Mouse (Mus musculus) myocyte (in vitro differentiated cells): Measurements from ENCODE around the gene Vav2. TPM values are rescaled to one million over a fixed set of nuclear protein-coding genes. Genes with fewer than 3 reads are reported as not detected.
A peak's percentile ranks its signal among the peaks of the same experiment; 100 is the strongest.

Source experiments
- H3K27me3 ChIP-seq: one replicate; pipeline ENCODE4 v1.6.1; 2011; ENCODE audit not compliant: control insufficient read depth, insufficient read depth, insufficient read length
- H3K36me3 ChIP-seq: one replicate; pipeline ENCODE4 v1.6.1; 2011; ENCODE audit not compliant: control insufficient read depth, insufficient read depth
- H3K4me2 ChIP-seq: one replicate; pipeline ENCODE4 v1.6.1; 2011; ENCODE audit warnings: low read depth, control low read depth
- H3K4me3 ChIP-seq: one replicate; pipeline ENCODE4 v1.5.1; 2011; ENCODE audit warnings: mild to moderate bottlenecking, control low read depth, moderate library complexity
- H3K79me2 ChIP-seq: one replicate; pipeline ENCODE4 v1.6.1; 2011; ENCODE audit not compliant: control insufficient read depth, insufficient read depth
- H3ac ChIP-seq: one replicate; pipeline ENCODE4 v1.6.1; 2011; ENCODE audit not compliant: control insufficient read depth, insufficient read length
- CEBPB ChIP-seq: IDR thresholded peaks from 2 replicates; pipeline ENCODE4 v1.6.1; 2011; ENCODE audit warnings: mild to moderate bottlenecking, moderate library complexity; ENCODE audit not compliant: poor library complexity, insufficient read depth, severe bottlenecking
- E2F4 ChIP-seq: IDR thresholded peaks from one replicate; pipeline ENCODE4 v1.6.1; 2011; ENCODE audit warnings: mild to moderate bottlenecking, control low read depth, moderate library complexity; ENCODE audit not compliant: insufficient read depth
- MAX ChIP-seq: IDR thresholded peaks from one replicate; pipeline ENCODE4 v1.6.1; 2011; ENCODE audit warnings: low read depth, mild to moderate bottlenecking, control low read depth
- MYOD1 ChIP-seq, 3 experiments: IDR thresholded peaks; one replicate each; pipeline ENCODE4 v1.6.1; 2011; ENCODE audit warnings: control low read depth in 2 of 3, low read depth in 2 of 3, mild to moderate bottlenecking in 2 of 3, moderate library complexity in 1 of 3; ENCODE audit not compliant: insufficient read length in 2 of 3, control insufficient read depth in 1 of 3
- MYOG ChIP-seq, 3 experiments: IDR thresholded peaks; one replicate each; pipeline ENCODE4 v1.6.1; 2011; ENCODE audit warnings: control low read depth in 2 of 3, low read depth in 2 of 3, mild to moderate bottlenecking in 2 of 3; ENCODE audit not compliant: insufficient read length in 2 of 3, control insufficient read depth in 1 of 3, insufficient read depth in 1 of 3
- POLR2A ChIP-seq: IDR thresholded peaks from one replicate; pipeline ENCODE4 v1.6.1; 2011; ENCODE audit warnings: low read depth, mild to moderate bottlenecking, control low read depth, moderate library complexity; ENCODE audit not compliant: insufficient read length
- POLR2AphosphoS2 ChIP-seq: IDR thresholded peaks from one replicate; pipeline ENCODE4 v1.6.1; 2011; ENCODE audit warnings: low read depth, control low read depth; ENCODE audit not compliant: insufficient read length
- REST ChIP-seq: IDR thresholded peaks from one replicate; pipeline ENCODE4 v1.6.1; 2011; ENCODE audit warnings: mild to moderate bottlenecking, control low read depth, moderate library complexity; ENCODE audit not compliant: insufficient read depth, insufficient read length
- SRF ChIP-seq: IDR thresholded peaks from one replicate; pipeline ENCODE4 v1.6.1; 2011; ENCODE audit warnings: low read depth; ENCODE audit not compliant: control insufficient read depth, insufficient read length
- TCF12 ChIP-seq: IDR thresholded peaks from one replicate; pipeline ENCODE4 v1.6.1; 2011; ENCODE audit warnings: mild to moderate bottlenecking, control low read depth; ENCODE audit not compliant: poor library complexity, insufficient read depth, severe bottlenecking
- TCF3 ChIP-seq: IDR thresholded peaks from one replicate; pipeline ENCODE4 v1.6.1; 2011; ENCODE audit warnings: low read depth, control low read depth; ENCODE audit not compliant: insufficient read length
- USF1 ChIP-seq: IDR thresholded peaks from one replicate; pipeline ENCODE4 v1.6.1; 2011; ENCODE audit warnings: low read depth, mild to moderate bottlenecking, control low read depth, moderate library complexity
- polyA plus RNA-seq: library from polyadenylated mRNA; unstranded; fragments of >200 nt; fragmentation: generic; extraction: Trizol; gene quantifications from one replicate; pipeline ENCODE4 v1.2.1, GENCODE M21; 2012; ENCODE audit warnings: missing spikeins

Vav2 gene
- polyA plus RNA-seq, 1 experiment, result 14.1 TPM

- no peaks in the 10 kb centered on the region for H3K36me3 ChIP-seq
- H3K4me3 ChIP-seq, result no peak overlapping the region
- TF ChIP-seq TCF12, result no peak
- peak in 1 of 3 experiments; percentile 20 for TF ChIP-seq MYOG (IDR thresholded peaks at IDR 0.05; ENCODE audit: control insufficient read depth in 1 of 3, insufficient read depth in 1 of 3, insufficient read length in 2 of 3, low read depth in 2 of 3)
- TF ChIP-seq USF1, result no peak
- TF ChIP-seq MYOD1 (IDR thresholded peaks at IDR 0.05; ENCODE audit: control insufficient read depth in 1 of 3, insufficient read length in 2 of 3, low read depth in 2 of 3), result peak in 1 of 3 experiments; percentile 39
- H3K79me2 ChIP-seq, result peaks cover 4% of the 10 kb centered on the region
- H3K27me3 ChIP-seq, result no peaks in the 10 kb centered on the region
- no peak overlapping the region for H3K4me2 ChIP-seq
- no peak overlapping the region for H3ac ChIP-seq
These were observed 92.0 kb downstream of the Vav2 start for GRCm38 (mm10) chr2:27334816-27335215.

GRCm38 (mm10) chr2:27331560-27331959 lies 95.3 kb downstream of the Vav2 start:
- H3K4me2 ChIP-seq, result peak overlapping the region; percentile 16
- peaks cover 4% of the 10 kb centered on the region for H3K79me2 ChIP-seq
- no peaks in the 10 kb centered on the region for H3K36me3 ChIP-seq
- TF ChIP-seq CEBPB (no peak), MYOD1 (IDR thresholded peaks at IDR 0.05; ENCODE audit: control insufficient read depth in 1 of 3, insufficient read length in 2 of 3, low read depth in 2 of 3) (no peak), MYOG (IDR thresholded peaks at IDR 0.05; ENCODE audit: control insufficient read depth in 1 of 3, insufficient read depth in 1 of 3, insufficient read length in 2 of 3, low read depth in 2 of 3) (peak in 1 of 3 experiments; percentile 11), POLR2AphosphoS2 (no peak)
- no peak overlapping the region for H3ac ChIP-seq
- H3K4me3 ChIP-seq, result no peak overlapping the region
- H3K27me3 ChIP-seq, result no peaks in the 10 kb centered on the region

GRCm38 (mm10) chr2:27330446-27330845 lies 96.4 kb downstream of the Vav2 start:
- no peak overlapping the region for H3K4me3 ChIP-seq
- TF ChIP-seq USF1 (no peak), MAX (no peak), POLR2A (no peak), MYOD1 (IDR thresholded peaks at IDR 0.05; ENCODE audit: control insufficient read depth in 1 of 3, insufficient read length in 2 of 3, low read depth in 2 of 3) (no peak), REST (no peak), CEBPB (no peak), POLR2AphosphoS2 (no peak), TCF3 (no peak), MYOG (IDR thresholded peaks at IDR 0.05; ENCODE audit: control insufficient read depth in 1 of 3, insufficient read depth in 1 of 3, insufficient read length in 2 of 3, low read depth in 2 of 3) (no peak), E2F4 (no peak), SRF (no peak), TCF12 (no peak)
- H3K36me3 ChIP-seq, result no peaks in the 10 kb centered on the region
- no peak overlapping the region for H3ac ChIP-seq
- no peaks in the 10 kb centered on the region for H3K27me3 ChIP-seq
- peaks cover 4% of the 10 kb centered on the region for H3K79me2 ChIP-seq
- H3K4me2 ChIP-seq, result no peak overlapping the region

GRCm38 (mm10) chr2:27329386-27330060 lies 97.3 kb downstream of the Vav2 start:
- no peak overlapping the region for H3ac ChIP-seq
- H3K36me3 ChIP-seq, result no peaks in the 10 kb centered on the region
- H3K4me2 ChIP-seq, result peak overlapping the region; percentile 41
- no peak for TF ChIP-seq REST
- TF ChIP-seq MYOD1 (IDR thresholded peaks at IDR 0.05; ENCODE audit: control insufficient read depth in 1 of 3, insufficient read length in 2 of 3, low read depth in 2 of 3), result peak in 2 of 3 experiments; percentile 40 to 57
- TF ChIP-seq TCF12, result no peak
- peak; percentile 17 to 86 (median 53) for TF ChIP-seq MYOG (IDR thresholded peaks at IDR 0.05; ENCODE audit: control insufficient read depth in 1 of 3, insufficient read depth in 1 of 3, insufficient read length in 2 of 3, low read depth in 2 of 3)
- TF ChIP-seq E2F4, result no peak
- no peak for TF ChIP-seq MAX
- TF ChIP-seq SRF, result no peak
- TF ChIP-seq TCF3, result no peak
- no peak for TF ChIP-seq POLR2A
- no peak for TF ChIP-seq POLR2AphosphoS2
- no peak for TF ChIP-seq CEBPB
- H3K79me2 ChIP-seq, result peaks cover 4% of the 10 kb centered on the region
- H3K27me3 ChIP-seq, result no peaks in the 10 kb centered on the region
- H3K4me3 ChIP-seq, result no peak overlapping the region

GRCm38 (mm10) chr2:27328613-27329041 lies 98.2 kb downstream of the Vav2 start:
- H3K27me3 ChIP-seq, result no peaks in the 10 kb centered on the region
- no peak overlapping the region for H3ac ChIP-seq
- no peak overlapping the region for H3K4me3 ChIP-seq
- peak overlapping the region; percentile 41 for H3K4me2 ChIP-seq
- no peaks in the 10 kb centered on the region for H3K36me3 ChIP-seq
- TF ChIP-seq TCF12 (no peak), POLR2A (no peak), MYOD1 (IDR thresholded peaks at IDR 0.05; ENCODE audit: control insufficient read depth in 1 of 3, insufficient read length in 2 of 3, low read depth in 2 of 3) (peak in 2 of 3 experiments; percentile 68 to 89), MYOG (IDR thresholded peaks at IDR 0.05; ENCODE audit: control insufficient read depth in 1 of 3, insufficient read depth in 1 of 3, insufficient read length in 2 of 3, low read depth in 2 of 3) (peak in 2 of 3 experiments; percentile 6 to 22), SRF (no peak), TCF3 (no peak), POLR2AphosphoS2 (no peak), CEBPB (no peak), MAX (no peak), REST (no peak), USF1 (peak; percentile 33)
- peaks cover 4% of the 10 kb centered on the region for H3K79me2 ChIP-seq
